Mouse (Mus musculus): ENCODE results near the gene Fam131a.

Gene Fam131a

DNA sequence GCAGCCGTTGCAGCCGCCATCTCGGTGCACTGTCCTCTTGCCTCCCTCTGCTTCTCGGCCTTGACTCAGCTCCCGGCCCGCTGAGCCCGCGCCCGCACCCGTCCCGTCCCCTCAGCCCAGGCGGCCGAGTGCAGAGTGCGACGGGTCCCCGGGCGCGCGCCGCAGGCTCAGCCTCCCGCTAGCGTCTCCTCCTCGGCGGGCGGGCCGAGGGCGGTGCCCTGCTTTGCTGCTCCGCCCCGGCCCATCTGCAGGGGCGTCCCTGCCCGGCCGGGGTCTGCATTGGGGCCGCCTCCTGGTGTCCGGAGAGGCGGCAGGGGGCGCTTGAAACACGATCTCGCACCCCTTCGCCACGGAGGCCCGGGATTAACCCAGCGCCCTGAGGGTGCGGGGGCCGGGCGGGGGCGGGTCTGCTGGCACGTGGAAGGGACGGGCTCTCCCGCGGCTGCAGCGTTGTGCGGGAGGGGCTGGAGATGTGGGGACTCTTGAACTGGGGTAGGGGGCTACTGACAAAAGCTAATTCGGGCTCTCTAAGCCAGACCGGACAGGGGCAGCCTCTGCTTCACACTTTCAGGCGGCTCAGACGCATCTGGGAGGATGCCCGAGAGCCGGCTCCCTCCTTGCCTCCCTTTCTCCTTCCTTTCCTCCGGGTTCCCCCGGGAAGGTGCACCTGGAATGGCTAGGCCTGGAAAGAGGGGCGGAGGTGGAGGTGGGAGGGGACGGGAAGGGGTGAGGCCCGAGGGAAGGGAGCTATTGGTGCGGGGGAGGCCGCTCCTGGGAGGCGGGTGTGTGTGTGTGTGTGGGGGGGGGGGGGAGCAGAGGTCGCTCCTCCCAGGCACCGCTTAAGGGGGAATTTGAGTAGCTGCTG lies 23.2 kb downstream of the Fam131a start:
- DNase-seq (ENCODE audit: low spot score in 2 of 2), result peak; percentile 89

DNA sequence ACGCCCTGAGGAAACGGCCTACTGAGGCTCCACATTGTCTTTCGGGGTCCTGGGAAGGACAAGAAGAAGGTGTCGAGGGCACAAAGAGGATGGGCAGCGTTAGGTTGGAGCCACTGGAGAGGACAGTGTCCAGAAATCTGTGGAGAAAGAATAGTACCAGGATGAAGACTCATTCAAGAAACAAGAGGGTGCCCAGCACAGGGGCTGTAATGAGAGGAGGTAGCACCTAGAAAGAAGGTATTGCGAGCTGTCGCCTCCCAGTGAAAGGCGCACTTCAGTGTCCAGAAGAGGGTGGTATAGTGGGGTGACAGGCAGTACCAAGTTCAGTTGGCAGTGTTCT lies 23.8 kb downstream of the Fam131a start:
- DNase-seq (ENCODE audit: low spot score in 2 of 2), result peak; percentile 34 to 50

DNA sequence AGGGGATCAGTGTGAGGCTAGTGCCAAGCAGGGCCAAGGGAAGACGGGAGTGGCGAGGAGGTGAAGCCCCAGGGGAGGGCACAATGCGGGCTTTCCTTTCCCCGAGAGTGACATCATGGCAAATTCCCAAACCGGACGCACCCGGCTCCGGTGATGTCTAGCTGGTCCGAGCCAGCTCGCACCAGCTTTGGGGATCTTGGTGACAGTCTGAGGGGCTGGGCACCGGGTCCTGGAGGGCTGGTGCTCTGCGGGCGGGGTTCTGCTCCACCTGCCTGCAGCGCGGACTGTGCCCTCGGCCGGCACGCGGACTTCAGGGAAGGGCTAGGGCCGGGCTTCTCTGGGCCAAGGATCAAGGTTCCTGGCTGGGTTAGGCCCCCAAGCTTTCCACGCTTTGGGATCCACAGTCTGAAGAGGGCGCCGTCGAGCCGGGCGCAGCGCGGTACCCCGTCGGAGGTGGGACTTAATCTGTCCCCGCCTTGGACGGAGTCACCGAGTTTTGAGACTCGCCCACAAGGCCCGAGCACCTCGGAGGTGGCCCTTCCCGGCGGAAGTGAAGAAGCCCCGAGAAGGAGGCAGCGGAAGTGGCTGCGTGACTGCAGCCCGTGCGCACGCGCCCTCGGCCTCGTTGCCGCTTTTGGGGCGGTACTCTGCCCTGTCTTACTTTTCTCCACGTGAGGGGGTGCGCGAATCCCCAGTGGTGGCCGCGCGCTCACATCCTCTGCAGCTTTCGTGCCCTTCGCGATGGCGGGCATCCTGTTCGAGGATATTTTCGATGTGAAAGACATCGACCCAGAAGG lies 24.3 kb downstream of the Fam131a start, which contains the start of the genes Polr2h and Clcn2:
Polr2h (plus strand) TSS at position 485 of the 797 bp plus-strand sequence.
Clcn2 (minus strand) TSS at position 566 of the 797 bp plus-strand sequence.
- peak; percentile 98 for DNase-seq (ENCODE audit: low spot score in 2 of 2)

DNA sequence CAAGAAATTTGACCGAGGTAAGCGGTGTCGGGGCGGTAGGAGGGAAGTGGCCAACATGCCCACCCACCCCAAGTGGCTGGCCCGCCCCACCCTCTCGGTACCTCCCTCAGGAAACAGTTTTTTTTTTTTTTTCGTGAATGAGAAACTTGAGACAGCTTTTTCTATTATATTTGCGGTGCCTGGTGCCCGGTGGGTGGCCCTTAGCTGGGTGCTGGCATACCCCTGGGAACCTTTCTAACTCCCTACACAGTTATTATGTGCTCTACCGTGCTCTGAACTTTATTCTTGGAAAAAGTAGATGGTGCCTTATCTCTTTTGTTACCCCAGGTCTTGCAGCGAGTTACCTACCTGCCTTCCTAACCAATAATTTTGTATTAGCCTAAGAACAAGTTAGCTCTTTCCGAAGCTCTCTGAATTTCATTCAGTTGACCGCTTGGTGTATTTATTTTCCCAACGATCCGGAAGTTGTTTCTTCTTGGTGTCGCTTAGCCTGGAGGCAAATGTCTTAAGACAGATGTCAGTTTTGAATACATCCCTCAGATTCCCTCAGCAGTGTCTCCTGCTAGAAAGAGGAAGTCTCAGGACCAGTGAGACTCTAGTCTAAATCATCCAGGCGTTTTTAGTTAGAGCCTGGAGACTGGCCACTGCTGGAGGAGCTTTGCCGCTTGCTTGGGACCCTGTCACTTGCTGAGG lies 25.1 kb downstream of the Fam131a start:
- DNase-seq (ENCODE audit: low spot score in 2 of 2), result no peak

DNA sequence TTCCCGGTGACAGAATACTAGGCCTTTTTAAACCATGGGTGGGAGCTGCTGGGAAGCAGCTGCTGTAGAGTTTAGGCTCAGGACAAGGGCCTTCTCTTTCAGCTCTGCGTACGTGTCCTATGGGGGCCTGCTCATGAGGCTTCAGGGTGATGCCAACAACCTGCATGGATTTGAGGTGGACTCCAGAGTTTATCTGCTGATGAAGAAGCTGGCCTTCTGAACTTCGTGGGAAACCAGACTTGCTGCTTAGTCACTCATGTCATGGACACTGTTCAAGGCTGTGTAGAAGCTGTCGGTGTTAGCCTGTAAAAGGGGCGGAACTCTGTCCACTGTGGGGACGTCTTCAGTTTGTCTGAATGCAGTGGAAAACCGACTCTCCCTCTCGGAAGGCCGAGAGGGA lies 28.8 kb downstream of the Fam131a start:
- DNase-seq (ENCODE audit: low spot score in 2 of 2), result no peak

DNA sequence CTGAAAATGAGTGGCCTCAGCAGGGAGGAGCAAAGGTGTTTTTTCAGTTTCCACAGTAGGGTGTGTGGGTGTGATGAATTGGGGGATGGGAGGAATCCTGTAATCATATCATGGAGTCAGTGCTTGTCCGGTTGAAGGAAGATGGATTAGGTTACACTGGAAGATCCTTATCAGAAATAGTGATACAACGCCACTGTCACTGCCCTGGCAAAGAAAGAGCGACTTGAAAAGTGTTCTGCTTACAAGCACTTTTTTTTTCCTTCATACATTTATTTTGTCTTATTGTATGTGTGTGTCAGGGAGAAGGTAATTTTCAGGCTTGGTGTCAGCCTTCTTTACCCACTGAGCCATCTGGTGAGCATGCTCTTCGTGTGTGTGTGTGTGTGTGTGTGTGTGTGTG lies 29.7 kb downstream of the Fam131a start:
- no peak for DNase-seq (ENCODE audit: low spot score in 2 of 2)

DNA sequence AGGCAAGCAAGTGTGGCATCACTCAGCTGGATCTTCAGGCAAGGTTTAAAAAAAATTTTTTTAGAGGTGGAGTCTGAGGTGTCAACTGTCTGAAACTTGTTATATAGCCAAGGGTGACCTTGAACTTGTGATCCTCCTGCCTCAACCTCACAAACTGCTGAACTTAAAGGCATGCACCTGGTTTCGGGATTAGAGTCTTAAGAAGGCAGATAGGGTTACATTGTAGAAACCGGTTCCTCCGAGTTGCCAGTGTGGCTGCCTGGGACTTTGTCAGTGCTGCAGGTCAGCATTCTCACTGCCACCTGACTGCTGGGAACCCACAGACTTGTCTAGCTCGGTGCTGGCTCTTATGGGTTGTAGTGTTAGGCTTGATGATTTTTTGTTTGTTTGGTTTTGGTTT lies 30.2 kb downstream of the Fam131a start:
- DNase-seq (ENCODE audit: low spot score in 2 of 2), result no peak

DNA sequence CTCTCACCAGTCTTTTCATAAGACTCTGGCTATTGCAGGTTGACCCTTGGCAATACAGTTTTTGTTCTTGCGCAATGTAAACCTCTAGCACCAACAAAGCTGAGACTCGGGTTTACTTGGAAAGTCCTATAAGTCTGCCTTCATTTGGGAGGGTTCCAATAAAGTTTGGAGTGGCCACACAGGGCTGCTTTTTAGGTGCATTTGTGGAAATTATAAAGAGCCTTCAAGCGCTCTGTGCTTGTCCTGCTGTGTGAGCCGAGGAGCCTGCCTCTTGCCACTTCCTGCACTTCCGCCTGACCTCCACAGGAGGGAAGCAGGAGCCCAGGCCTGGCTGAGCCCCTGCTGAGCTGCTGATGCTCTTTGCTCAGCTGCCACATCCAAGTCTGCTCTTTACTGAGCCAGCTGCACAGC lies 31.3 kb downstream of the Fam131a start:
- peak; percentile 64 to 70 for DNase-seq (ENCODE audit: low spot score in 2 of 2)

DNA sequence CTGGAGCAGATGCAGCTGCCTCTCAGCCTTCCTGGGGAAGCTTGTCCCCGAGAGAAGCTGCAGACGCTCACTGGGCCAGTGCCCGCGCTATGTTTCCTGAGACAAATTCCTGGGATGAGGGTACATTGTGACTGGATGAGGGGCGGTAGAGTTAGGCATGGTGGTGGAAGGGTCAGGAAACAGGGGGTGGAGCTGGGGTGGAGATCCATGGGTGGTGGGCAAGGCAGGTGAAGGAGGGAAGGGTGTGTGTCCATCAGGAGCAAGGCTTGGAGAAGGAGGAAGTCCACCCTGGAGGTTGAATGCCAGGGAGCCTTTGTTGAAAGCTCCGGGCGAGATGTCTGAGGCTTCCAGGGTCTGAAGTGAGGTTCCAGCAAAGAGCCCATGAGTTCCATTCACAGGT lies 32.3 kb downstream of the Fam131a start:
- DNase-seq (ENCODE audit: low spot score in 2 of 2), result no peak

DNA sequence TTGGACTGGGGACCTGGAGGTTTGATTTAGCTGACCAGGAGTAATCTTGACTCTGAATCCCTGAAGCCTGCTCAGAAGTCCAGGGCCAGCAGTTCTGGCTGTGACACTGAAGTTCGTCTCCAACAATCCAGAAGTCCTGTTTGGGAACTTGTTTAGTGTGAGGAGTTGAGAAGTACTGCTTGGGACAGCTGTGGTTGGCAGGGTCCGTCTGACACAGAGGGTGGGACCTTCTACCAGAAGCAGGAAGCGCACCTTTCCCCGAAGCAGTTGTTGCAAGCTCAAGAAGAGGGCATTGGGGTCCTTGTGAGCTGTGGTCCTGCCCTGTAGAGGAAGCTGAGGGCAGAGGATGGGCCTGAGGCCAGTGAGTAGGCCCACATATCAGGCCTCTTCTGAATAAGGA lies 32.7 kb downstream of the Fam131a start:
- no peak for DNase-seq (ENCODE audit: low spot score in 2 of 2)

DNA sequence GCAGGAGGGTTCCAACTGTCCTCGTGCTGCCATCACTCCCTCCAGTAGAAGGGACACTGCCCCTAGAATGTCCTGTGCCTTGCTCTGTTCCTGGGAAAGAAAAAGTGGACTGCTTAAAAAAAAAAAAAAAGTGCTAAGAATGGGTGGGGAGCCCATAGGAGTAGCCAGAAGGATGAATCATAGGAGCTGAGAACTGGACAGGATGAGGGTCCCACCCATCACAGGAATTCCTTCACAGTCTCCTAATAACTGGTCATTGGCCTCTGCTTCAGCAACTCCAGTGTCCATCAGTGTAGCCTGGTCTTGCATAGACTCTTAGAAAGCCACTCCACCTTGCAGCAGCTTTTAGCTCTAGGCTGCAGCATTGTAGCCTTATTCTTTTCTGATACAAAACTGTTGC lies 33.3 kb downstream of the Fam131a start:
- DNase-seq (ENCODE audit: low spot score in 2 of 2), result no peak

DNA sequence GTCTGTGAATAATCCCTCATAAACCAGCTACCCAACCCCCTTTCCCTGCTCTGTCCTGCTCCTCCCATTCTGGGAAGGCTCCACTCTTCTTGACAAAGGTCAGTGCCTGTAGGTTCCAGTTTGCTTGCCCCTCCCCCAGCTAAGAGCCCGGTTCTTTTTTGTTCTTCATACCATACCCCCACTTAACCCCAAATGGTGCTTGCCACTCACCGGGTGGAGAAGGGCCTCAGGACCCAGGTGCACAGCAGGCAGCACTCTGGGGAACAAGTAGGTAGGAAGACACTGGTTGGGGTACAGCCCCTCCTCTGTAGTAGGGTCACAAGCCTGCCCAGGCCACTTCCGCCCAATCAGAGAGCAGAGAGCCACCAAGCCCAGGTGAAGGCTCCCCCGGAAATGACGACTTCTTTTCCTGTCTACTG lies 37.3 kb downstream of the Fam131a start:
- peak in 1 of 2 experiments; percentile 25 for DNase-seq (ENCODE audit: low spot score in 2 of 2)

DNA sequence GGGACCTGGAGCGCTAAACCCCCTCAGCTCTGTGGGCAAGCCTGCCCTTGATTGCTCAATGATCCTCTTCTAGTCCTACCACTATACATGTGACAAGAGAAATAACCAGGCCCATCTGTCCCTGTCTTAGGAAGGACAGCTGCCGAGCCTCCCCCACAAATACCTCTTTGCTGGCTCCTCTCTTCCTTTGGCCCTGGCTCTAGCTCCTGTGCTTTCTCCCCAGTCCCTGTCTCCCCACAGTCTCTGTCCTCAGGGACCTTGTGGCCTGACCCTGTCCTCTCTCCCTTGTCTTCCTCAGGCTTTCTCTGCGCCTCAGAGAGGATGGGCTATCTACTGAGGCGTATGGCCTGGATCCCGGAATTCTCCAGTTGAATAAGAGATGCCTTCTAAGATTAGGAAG lies 38.6 kb downstream of the Fam131a start:
- peak in 1 of 2 experiments; percentile 45 for DNase-seq (ENCODE audit: low spot score in 2 of 2)

DNA sequence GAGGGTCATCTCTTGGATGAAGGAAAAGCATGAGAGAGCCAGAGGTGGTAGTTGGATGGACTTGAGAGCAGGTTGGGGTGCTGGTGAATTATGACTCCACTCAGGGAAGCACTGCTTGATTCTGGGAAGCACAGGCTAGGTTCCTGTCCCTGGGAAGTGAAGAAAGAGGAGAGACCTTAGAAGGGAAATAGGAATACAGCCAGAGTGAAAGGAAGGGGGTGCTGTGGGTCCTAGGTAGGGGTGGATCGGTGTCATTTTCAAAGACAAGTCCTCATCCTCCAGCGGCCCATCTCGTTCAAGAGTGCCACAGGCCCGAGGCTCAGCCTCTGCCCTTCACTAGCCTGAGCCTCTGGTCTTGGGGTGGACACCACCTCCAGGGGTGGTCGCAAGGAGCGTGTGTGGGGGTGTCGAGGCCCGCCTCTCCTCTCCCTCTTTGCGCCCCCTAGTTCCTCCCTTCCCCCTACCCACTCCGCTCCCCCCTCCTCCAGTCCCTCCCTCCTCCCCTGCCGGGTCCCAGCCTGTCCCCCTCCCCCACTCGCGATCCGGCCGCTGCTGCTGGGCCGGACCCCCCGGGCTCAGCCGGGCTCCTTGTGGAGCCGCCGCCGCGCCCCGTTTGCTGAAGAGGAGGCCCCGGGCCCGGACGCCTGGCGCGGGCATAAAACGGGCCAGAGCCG lies 39.3 kb downstream of the Fam131a start:
- peak; percentile 48 to 55 for DNase-seq (ENCODE audit: low spot score in 2 of 2)

DNA sequence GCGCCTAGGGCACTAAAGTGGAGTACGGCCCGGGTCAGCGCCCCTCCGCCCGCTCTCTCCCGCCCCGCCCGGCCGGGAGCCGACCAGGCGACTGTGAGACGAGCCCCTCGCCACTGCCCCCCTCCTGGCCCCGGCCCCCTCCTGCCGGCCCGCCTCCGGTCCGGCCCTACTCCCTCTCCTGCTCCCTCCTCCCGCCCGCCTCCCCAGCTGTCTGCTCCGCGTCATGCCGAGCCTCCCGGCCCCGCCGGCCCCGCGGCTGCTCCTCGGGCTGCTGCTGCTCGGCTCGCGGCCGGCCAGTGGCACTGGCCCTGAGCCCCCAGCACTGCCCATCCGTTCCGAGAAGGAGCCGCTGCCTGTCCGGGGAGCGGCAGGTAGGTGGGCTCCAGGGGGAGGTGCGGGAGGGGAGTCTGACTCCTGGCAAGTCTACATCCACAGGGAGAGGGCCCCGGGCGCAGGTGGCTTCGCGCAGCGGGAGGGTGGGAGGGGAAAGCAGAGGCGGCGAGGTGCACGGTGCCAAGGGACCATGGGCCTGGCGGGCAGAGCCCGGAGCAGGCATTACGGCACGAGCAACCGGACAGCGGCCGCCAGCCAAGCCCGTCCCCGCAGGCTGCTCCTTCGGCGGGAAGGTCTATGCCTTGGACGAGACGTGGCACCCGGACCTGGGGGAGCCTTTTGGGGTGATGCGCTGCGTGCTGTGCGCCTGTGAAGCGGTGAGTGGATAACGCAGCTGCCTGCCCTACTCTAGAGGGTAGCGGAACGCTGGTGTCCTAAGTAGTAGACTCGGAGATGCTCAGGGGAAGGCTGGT lies 40.1 kb downstream of the Fam131a start, which contains the start of gene Chrd:
Chrd (plus strand) TSS at position 203 of the 806 bp plus-strand sequence.
- DNase-seq (ENCODE audit: low spot score in 2 of 2), result peak; percentile 67 to 72

DNA sequence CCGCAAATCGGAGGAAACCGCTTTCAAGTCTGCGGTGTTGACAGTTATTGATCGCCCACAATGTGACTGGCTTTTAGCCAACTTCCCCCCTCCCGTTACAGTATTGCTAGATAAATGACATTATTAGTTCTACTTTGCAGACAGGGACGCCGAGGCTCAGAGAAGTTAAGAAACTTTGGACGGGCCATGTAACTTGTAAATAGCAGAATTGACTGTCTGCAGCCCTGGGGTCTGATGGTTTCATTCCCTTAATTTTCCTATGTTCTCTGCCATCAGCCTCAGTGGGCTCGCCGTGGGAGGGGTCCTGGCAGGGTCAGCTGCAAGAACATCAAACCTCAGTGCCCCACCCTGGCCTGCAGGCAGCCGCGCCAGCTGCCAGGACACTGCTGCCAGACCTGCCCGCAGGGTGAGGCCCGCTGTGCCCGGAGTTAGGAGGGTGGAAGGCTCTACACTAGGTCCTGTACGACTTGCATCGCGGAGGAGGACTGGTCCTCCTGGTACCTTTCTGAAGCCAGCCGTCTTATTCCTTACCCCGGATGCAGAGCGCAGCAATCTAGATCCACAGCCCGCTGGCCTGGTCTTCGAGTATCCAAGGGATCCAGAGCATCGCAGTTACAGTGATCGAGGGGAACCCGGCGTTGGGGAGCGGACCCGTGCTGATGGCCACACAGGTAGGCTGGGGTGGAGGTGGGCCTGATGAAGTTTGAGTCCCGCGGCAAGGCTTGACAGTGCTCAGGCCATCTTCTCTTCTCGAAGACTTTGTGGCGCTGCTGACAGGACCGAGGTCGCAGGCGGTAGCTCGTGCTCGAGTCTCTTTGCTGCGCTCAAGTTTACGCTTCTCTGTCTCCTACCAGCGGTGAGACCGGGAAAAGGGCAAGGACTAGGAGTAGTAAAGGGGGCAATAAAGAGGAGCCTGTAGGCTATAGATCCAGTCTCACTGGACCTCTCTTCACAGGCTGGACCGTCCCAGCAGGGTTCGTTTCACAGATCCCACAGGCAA lies 41.0 kb downstream of the Fam131a start, which contains the start of gene Thpo:
Thpo (minus strand) TSS at position 781 of the 1,000 bp plus-strand sequence.
- DNase-seq (ENCODE audit: low spot score in 2 of 2), result no peak

DNA sequence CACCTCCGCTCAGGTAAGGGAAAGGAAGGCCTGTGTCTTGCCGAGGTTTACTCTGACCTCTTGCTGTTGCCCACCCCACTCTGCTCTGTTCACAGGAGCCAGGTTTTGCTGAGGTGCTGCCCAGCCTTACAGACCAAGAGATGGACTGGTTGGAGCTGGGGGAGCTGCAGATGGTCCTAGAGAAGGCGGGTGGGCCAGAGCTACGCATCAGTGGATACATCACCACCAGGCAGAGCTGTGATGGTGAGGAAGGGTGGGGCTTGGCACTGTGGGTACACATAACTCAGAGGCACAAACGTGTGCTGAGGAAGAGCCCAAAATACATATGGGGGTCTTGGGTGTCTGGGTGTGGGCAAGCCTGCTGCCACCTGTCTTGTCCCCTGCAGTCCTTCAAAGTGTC lies 42.6 kb downstream of the Fam131a start:
- no peak for DNase-seq (ENCODE audit: low spot score in 2 of 2)

DNA sequence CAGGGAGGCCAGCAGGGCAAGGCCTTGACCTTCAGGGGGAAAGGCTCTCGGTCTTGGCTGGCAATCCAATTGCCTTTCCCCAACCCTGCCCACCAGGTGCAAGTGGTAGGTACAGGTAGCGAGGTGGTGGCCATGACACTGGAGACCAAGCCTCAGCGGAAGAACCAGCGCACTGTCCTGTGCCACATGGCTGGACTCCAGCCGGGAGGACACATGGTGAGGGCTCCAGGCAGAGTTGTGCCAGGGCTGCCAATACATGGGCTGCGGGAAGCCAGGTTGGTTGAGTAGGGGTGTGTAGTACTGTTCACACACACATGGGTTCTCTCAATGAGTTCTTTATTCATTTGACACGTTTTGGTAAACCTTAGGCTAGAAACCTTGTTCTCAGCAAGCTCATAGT lies 43.1 kb downstream of the Fam131a start:
- no peak for DNase-seq (ENCODE audit: low spot score in 2 of 2)

DNA sequence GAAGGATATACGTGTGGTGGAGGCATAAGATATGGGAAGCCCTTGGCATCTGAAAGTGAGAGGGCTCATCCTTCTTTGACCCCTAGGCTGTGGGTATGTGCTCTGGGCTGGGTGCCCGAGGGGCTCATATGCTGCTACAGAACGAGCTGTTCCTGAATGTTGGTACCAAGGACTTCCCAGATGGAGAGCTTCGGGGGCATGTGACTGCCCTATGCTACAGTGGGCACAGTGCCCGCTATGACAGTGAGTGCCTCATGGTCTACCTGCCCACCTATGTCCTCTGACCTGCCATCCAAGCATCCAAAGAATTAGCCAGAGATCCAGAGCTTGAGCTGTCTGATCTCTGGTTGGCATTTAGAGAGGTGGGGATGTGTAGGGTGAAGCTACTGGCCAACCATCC lies 43.8 kb downstream of the Fam131a start:
- DNase-seq (ENCODE audit: low spot score in 2 of 2), result no peak

All from right cerebral cortex, postnatal 10 days (tissue).